In genomic region chr7:73245431-73245830, GRCm38 (mm10) we compare ENCODE assay signal across 19 mouse cellular contexts.
DNase-seq lines count a peak whose midpoint lies in the region; ATAC-seq lines count a peak whose summit lies in the region.
"Had no signal": no experiment of that assay in that cellular context is flagged by ENCODE, and none has a peak within 500 bp of the region (broad histone marks: within the 10 kb centered on the region; RNA-seq: fewer than 3 reads in every experiment).

No protein-coding gene starts in this region.

- H3K27me3 ChIP-seq in heart, embryonic 11.5 days (ENCODE audit: control insufficient read depth, insufficient read depth, low read length): no peaks in the 10 kb centered on the region
- no peaks in the 10 kb centered on the region for H3K27me3 ChIP-seq in forebrain, embryonic 14.5 days (replicated peaks; ENCODE audit: control insufficient read depth, insufficient read depth, low read length)
- H3K27me3 ChIP-seq: heart, embryonic 15.5 days; hindbrain, embryonic 12.5 days; neural tube, embryonic 15.5 days had no signal

- WGBS in heart, embryonic 11.5 days (ENCODE audit: insufficient replicate concordance): 73% methylated on average over 2 of the region's 2 CpGs
- 97% methylated on average over 2 of the region's 2 CpGs for WGBS in forebrain, embryonic 14.5 days

- DNase-seq in heart, adult 18-20 months: peak; percentile 49 to 72
- peak; percentile 74 for DNase-seq in 3T3-L1 (ENCODE audit: low read depth, low spot score)
- DNase-seq in NIH3T3 (ENCODE audit: low read depth): peak; percentile 29
- DNase-seq in heart, postnatal 10 days: peak; percentile 64 to 66
- DNase-seq in forebrain, embryonic 14.5 days (ENCODE audit: low spot score): no peak
- DNase-seq: adrenal gland, postnatal 36 days; cerebellum, adult 11-12 months; cerebellum, postnatal 10 days; forebrain, postnatal 0 days; kidney, adult 11 months; layer of hippocampus, postnatal 36 days had no signal

- ATAC-seq in heart, embryonic 11.5 days (replicated peaks; ENCODE audit: insufficient number of reproducible peaks, low FRiP score, low TSS enrichment): no peak
- ATAC-seq in forebrain, embryonic 14.5 days: no peak
- ATAC-seq in monocyte, adult 5-6 weeks (replicated peaks; ENCODE audit: insufficient number of reproducible peaks, low FRiP score, low TSS enrichment, poor library complexity, severe bottlenecking): no peak
- ATAC-seq: forebrain, postnatal 0 days; midbrain, embryonic 16.5 days had no signal

- H3K27ac ChIP-seq in heart, embryonic 11.5 days (ENCODE audit: low read depth, low read length): no peak overlapping the region
- H3K27ac ChIP-seq in forebrain, embryonic 14.5 days (ENCODE audit: low read depth, low read length): no peak overlapping the region
- H3K27ac ChIP-seq: embryonic facial prominence, embryonic 10.5 days; heart, embryonic 15.5 days; hindbrain, embryonic 12.5 days; neural tube, embryonic 15.5 days had no signal

- H3K36me3 ChIP-seq in heart, embryonic 11.5 days (ENCODE audit: control insufficient read depth, insufficient read depth, low read length): no peaks in the 10 kb centered on the region
- no peaks in the 10 kb centered on the region for H3K36me3 ChIP-seq in forebrain, embryonic 14.5 days (ENCODE audit: control insufficient read depth, insufficient read depth, low read length)
- H3K36me3 ChIP-seq: embryonic facial prominence, embryonic 10.5 days; heart, embryonic 15.5 days; hindbrain, embryonic 12.5 days; midbrain, embryonic 10.5 days; neural tube, embryonic 15.5 days had no signal

- H3K9me3 ChIP-seq in heart, embryonic 11.5 days (replicated peaks; ENCODE audit: control insufficient read depth, low read length): no peaks in the 10 kb centered on the region
- no peaks in the 10 kb centered on the region for H3K9me3 ChIP-seq in forebrain, embryonic 14.5 days (replicated peaks; ENCODE audit: control insufficient read depth, low read length)
- H3K9me3 ChIP-seq: embryonic facial prominence, embryonic 10.5 days; heart, embryonic 15.5 days; hindbrain, embryonic 12.5 days; midbrain, embryonic 10.5 days; neural tube, embryonic 15.5 days had no signal

- H3K4me1 ChIP-seq in heart, embryonic 11.5 days (ENCODE audit: control insufficient read depth, insufficient read depth, low read length): no peaks in the 10 kb centered on the region
- H3K4me1 ChIP-seq in forebrain, embryonic 14.5 days (ENCODE audit: control insufficient read depth, insufficient read depth, low read length): no peaks in the 10 kb centered on the region
- H3K4me1 ChIP-seq: heart, embryonic 15.5 days had no signal

- no peak overlapping the region for H3K4me3 ChIP-seq in heart, embryonic 11.5 days (ENCODE audit: low read depth, low read length)
- H3K4me3 ChIP-seq in forebrain, embryonic 14.5 days (ENCODE audit: low read depth, low read length): no peak overlapping the region
- H3K4me3 ChIP-seq: embryonic facial prominence, embryonic 10.5 days; heart, embryonic 15.5 days; hindbrain, embryonic 12.5 days; midbrain, embryonic 10.5 days; neural tube, embryonic 15.5 days had no signal

- intact Hi-C loops in heart, postnatal 10 days (cut with DNase I): no loop called here

- no peak overlapping the region for H3K9ac ChIP-seq in heart, embryonic 11.5 days (ENCODE audit: low read depth, low read length)
- no peak overlapping the region for H3K9ac ChIP-seq in forebrain, embryonic 14.5 days (ENCODE audit: low read length)
- H3K9ac ChIP-seq: forebrain, postnatal 0 days; heart, embryonic 15.5 days; hindbrain, embryonic 12.5 days; neural tube, embryonic 15.5 days had no signal

- no peak overlapping the region for H3K4me2 ChIP-seq in heart, embryonic 11.5 days
- no peak overlapping the region for H3K4me2 ChIP-seq in forebrain, embryonic 14.5 days (ENCODE audit: low read length)
- H3K4me2 ChIP-seq: heart, embryonic 15.5 days; hindbrain, embryonic 12.5 days; neural tube, embryonic 15.5 days had no signal
